Mouse (Mus musculus) layer of hippocampus, postnatal 10 days (tissue): ENCODE data around the gene Phactr1. TPM values are rescaled to one million over a fixed set of nuclear protein-coding genes. Genes with fewer than 3 reads are reported as not detected.

Experiments used
- DNase-seq, 2 experiments: peaks; one replicate each; pipeline ENCODE4 v3.0.0; 2021; ENCODE audit warnings: low spot score in 2 of 2
- total RNA-seq, 2 experiments: library from RNA; stranded (reverse); gene quantifications; 2 replicates each; pipeline ENCODE4 v1.2.3; 2021

Gene Phactr1
- total RNA-seq, 2 experiments from 2014 or later: 222 to 228 TPM

GRCm38 (mm10) chr13:43171020-43171710 is 490.7 kb downstream of the Phactr1 start, which contains the start of gene Tbc1d7:
Gene Tbc1d7, minus strand, starts transcription at chr13:43171501.
- DNase-seq: peak; percentile 99

- peak in 1 of 2 experiments; percentile 49 for DNase-seq
Measured at GRCm38 (mm10) chr13:43172036-43172713, 491.8 kb downstream of the Phactr1 start.

- DNase-seq: peak; percentile 88 to 89
Measured at GRCm38 (mm10) chr13:43173262-43173661, 492.8 kb downstream of the Phactr1 start.

DNA sequence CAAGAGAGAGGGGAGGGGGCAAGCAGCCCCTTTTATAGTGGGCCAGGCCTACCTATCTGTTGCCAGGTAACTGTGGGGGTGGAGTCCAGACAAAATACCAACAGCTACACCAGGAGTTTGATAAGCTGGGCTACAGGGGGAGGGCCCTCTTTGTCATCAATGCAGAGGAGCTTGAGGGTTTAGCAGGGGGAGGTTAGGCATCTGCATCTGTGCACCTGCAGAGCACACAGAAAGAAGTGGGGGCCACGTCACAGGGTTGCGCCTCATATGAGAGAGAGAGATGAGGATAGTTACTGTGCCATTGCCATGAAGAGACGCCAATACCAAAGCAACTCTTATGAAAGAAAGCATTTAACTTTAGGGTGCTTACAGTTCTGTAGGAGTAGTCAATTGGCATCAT is 496.3 kb downstream of the Phactr1 start:
- no peak for DNase-seq

DNA sequence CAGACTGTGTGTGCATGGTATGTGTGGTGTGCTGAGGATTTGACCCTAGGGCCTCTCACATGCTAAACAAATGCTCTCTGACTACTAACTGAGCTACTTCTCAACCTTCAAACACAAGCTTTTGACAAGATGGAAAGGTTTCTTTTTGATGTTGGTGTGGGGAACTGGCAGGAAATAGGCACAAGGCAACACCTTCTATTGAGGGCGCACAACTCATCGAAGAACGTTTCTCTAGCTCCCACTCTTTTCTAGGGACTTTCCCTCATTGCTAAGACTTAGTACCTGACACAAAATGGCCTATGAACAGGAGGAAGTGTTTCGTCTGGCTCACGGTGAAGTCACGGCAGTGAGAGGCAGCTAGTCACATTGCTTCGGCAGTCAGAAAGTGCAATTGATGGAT is 496.9 kb downstream of the Phactr1 start:
- DNase-seq: no peak

GRCm38 (mm10) chr13:43181104-43181503 is 500.7 kb downstream of the Phactr1 start:
- DNase-seq: no peak

DNA sequence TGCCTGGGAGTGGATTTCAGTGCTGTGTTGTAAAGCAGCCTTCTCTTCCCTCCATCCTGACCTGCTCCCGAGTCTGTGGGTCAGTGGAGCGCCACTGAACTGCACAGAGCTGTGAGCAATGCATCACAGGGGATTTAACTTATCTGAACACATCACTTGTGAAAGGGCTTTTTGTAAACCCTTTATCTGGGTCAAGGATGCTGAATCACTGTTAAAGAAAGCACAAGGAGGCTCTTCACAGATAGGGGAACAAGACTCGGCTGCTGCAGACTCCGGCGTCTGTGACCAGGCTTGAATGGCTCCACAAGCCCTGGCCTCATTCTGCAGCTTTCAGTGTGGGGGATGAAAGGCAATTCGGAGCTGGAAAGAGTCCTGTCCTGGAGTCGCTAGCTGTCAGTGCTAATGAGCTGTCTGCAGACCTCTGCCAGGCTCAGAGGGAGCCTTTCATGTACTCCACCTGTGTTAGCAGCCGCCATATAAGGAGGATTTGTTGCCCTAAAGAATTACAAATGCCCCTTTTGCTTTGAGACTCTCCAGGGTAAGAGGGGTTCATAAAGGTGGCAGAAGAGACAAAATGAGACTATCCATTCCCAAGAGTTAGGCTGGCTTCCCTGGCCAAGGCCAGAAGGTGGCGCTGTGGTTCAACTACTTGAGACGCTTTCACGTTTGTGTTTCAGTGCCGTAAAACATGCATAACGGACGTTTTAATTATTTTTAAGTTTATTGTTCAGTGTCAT is 502.2 kb downstream of the Phactr1 start:
- peak; percentile 91 to 93 for DNase-seq

GRCm38 (mm10) chr13:43183248-43184055 is 503.0 kb downstream of the Phactr1 start:
- DNase-seq: no peak

- no peak for DNase-seq
Measured at GRCm38 (mm10) chr13:43187736-43188135, 507.3 kb downstream of the Phactr1 start.
